Mouse (Mus musculus) heart, embryonic 16.5 days (tissue): ENCODE measurements around the gene Gpr6. TPM values are rescaled to one million over a fixed set of nuclear protein-coding genes. Genes with fewer than 3 reads are reported as not detected.

Source experiments
- ATAC-seq: fragments of 200-750 bp; cut with Nextera tagmentation; replicated peaks from 2 replicates; pipeline ENCODE4 v1.8.0; 2017; ENCODE audit warnings: moderate number of reproducible peaks; ENCODE audit not compliant: insufficient read depth, low FRiP score; ENCODE audit errors: extremely low read depth
- H3K27ac ChIP-seq: fragments of 300-500 bp; sonication (generic); 2 replicates; pipeline ENCODE4 v1.5.1; 2014; ENCODE audit warnings: mild to moderate bottlenecking, low read length, control low read depth, moderate library complexity
- H3K27me3 ChIP-seq: fragments of 300-500 bp; sonication (generic); 2 replicates; pipeline ENCODE4 v1.6.1; 2014; ENCODE audit warnings: low read length, mixed read lengths; ENCODE audit not compliant: control insufficient read depth, insufficient read depth
- H3K36me3 ChIP-seq: fragments of 300-500 bp; sonication (generic); 2 replicates; pipeline ENCODE4 v1.6.1; 2014; ENCODE audit not compliant: control insufficient read depth, insufficient read depth
- H3K4me1 ChIP-seq: fragments of 300-500 bp; sonication (generic); 2 replicates; pipeline ENCODE4 v1.6.1; 2014; ENCODE audit warnings: low read length, mixed read lengths; ENCODE audit not compliant: control insufficient read depth, insufficient read depth
- H3K4me2 ChIP-seq: fragments of 300-500 bp; sonication (generic); 2 replicates; pipeline ENCODE4 v1.6.1; 2014; ENCODE audit warnings: low read depth, mild to moderate bottlenecking, control low read depth, low read length
- H3K4me3 ChIP-seq: fragments of 300-500 bp; sonication (generic); 2 replicates; pipeline ENCODE4 v1.5.1; 2014; ENCODE audit warnings: mild to moderate bottlenecking, control low read depth, low read length
- H3K9ac ChIP-seq: fragments of 300-500 bp; sonication (generic); 2 replicates; pipeline ENCODE4 v1.6.1; 2014; ENCODE audit warnings: low read length, control low read depth
- H3K9me3 ChIP-seq: fragments of 300-500 bp; sonication (generic); replicated peaks from 2 replicates; pipeline ENCODE4 v1.6.1; 2016; ENCODE audit warnings: low read length; ENCODE audit not compliant: control insufficient read depth
- WGBS: fragments of 180-500 bp; shearing (Covaris S2); extraction: QIAGEN DNeasy Blood & Tissue Kit; methylation state at CpG from one replicate; pipeline ENCODE4 v1.1.7; 2014; 5-methylcytosine and 5-hydroxymethylcytosine counted together
- polyA plus RNA-seq: library from polyadenylated mRNA; unstranded; fragments of >200 nt; fragmentation: Nextera tagmentation; extraction: Ambion mirVana; gene quantifications from 2 replicates; pipeline ENCODE4 v1.2.1, GENCODE M21; 2015

Gene Gpr6
- not detected in 2 replicates for polyA plus RNA-seq

- no peak for ATAC-seq
- Histone ChIP-seq H3K27ac (no peak within 1 kb of the TSS), H3K9ac (no peak within 1 kb of the TSS), H3K4me2 (no peak within 1 kb of the TSS; the same call in 1 of the 2 replicates), H3K4me1 (no peaks in the 10 kb centered on the region), H3K36me3 (no peaks in the 10 kb centered on the region), H3K9me3 (no peaks in the 10 kb centered on the region), H3K27me3 (peaks cover 39% of the 10 kb centered on the region), H3K4me3 (peak within 1 kb of the TSS; percentile 16)
- WGBS: 2% methylated on average over 23 of the region's 23 CpGs
Measured at GRCm38 (mm10) chr10:41072116-41072515, at the start of gene Gpr6. Gene Gpr6 (minus strand): TSS chr10:41072285.

GRCm38 (mm10) chr10:41100060-41100459 is 28.0 kb upstream of the Gpr6 start:
- WGBS: 70% methylated on average over 2 of the region's 2 CpGs
- Histone ChIP-seq H3K4me2 (no peak overlapping the region), H3K27ac (no peak overlapping the region), H3K4me1 (no peaks in the 10 kb centered on the region), H3K9ac (no peak overlapping the region), H3K4me3 (no peak overlapping the region), H3K27me3 (no peaks in the 10 kb centered on the region), H3K9me3 (no peaks in the 10 kb centered on the region), H3K36me3 (no peaks in the 10 kb centered on the region)
- ATAC-seq: no peak

GRCm38 (mm10) chr10:41098137-41098536 is 26.1 kb upstream of the Gpr6 start:
- Histone ChIP-seq H3K4me2 (no peak overlapping the region), H3K27ac (no peak overlapping the region), H3K27me3 (no peaks in the 10 kb centered on the region), H3K9me3 (no peaks in the 10 kb centered on the region), H3K4me1 (no peaks in the 10 kb centered on the region), H3K36me3 (no peaks in the 10 kb centered on the region), H3K4me3 (no peak overlapping the region), H3K9ac (no peak overlapping the region)
- no peak for ATAC-seq
- WGBS: 68% methylated on average over 6 of the region's 6 CpGs

- H3K4me3 ChIP-seq: no peak overlapping the region
- 41% methylated on average over 7 of the region's 7 CpGs for WGBS
- H3K27me3 ChIP-seq: no peaks in the 10 kb centered on the region
- H3K4me1 ChIP-seq: no peaks in the 10 kb centered on the region
- H3K4me2 ChIP-seq: no peak overlapping the region
- H3K27ac ChIP-seq: no peak overlapping the region
- no peaks in the 10 kb centered on the region for H3K36me3 ChIP-seq
- H3K9ac ChIP-seq: no peak overlapping the region
- ATAC-seq: no peak
- no peaks in the 10 kb centered on the region for H3K9me3 ChIP-seq
Measured at GRCm38 (mm10) chr10:41088852-41089251, 16.8 kb upstream of the Gpr6 start.

GRCm38 (mm10) chr10:41071696-41072095 is 389 bp downstream of the Gpr6 start:
- Histone ChIP-seq H3K36me3 (no peaks in the 10 kb centered on the region), H3K4me1 (no peaks in the 10 kb centered on the region), H3K4me3 (no peak overlapping the region), H3K27ac (no peak overlapping the region), H3K27me3 (peaks cover 39% of the 10 kb centered on the region), H3K9ac (no peak overlapping the region), H3K9me3 (no peaks in the 10 kb centered on the region), H3K4me2 (no peak overlapping the region)
- 3% methylated on average over 11 of the region's 11 CpGs for WGBS
- no peak for ATAC-seq

GRCm38 (mm10) chr10:41070693-41071651 is 1.1 kb downstream of the Gpr6 start:
- Histone ChIP-seq H3K9ac (no peak overlapping the region), H3K9me3 (no peaks in the 10 kb centered on the region), H3K4me3 (peak overlapping the region; percentile 16), H3K4me2 (no peak overlapping the region; the same call in 1 of the 2 replicates), H3K27me3 (peaks cover 39% of the 10 kb centered on the region), H3K36me3 (no peaks in the 10 kb centered on the region), H3K27ac (no peak overlapping the region), H3K4me1 (no peaks in the 10 kb centered on the region)
- WGBS: 4% methylated on average over 68 of the region's 68 CpGs
- no peak for ATAC-seq

- no peak overlapping the region for H3K4me3 ChIP-seq
- H3K27me3 ChIP-seq: no peaks in the 10 kb centered on the region
- H3K27ac ChIP-seq: no peak overlapping the region
- WGBS: 64% methylated on average over 4 of the region's 4 CpGs
- no peaks in the 10 kb centered on the region for H3K4me1 ChIP-seq
- no peak overlapping the region for H3K9ac ChIP-seq
- ATAC-seq: no peak
- no peaks in the 10 kb centered on the region for H3K36me3 ChIP-seq
- no peaks in the 10 kb centered on the region for H3K9me3 ChIP-seq
- no peak overlapping the region for H3K4me2 ChIP-seq
Measured at GRCm38 (mm10) chr10:41060250-41060831, 11.7 kb downstream of the Gpr6 start.

GRCm38 (mm10) chr10:41055581-41055980 is 16.5 kb downstream of the Gpr6 start:
- Histone ChIP-seq H3K4me3 (no peak overlapping the region), H3K9me3 (no peaks in the 10 kb centered on the region), H3K27me3 (no peaks in the 10 kb centered on the region), H3K9ac (no peak overlapping the region), H3K4me1 (no peaks in the 10 kb centered on the region), H3K4me2 (no peak overlapping the region), H3K36me3 (no peaks in the 10 kb centered on the region), H3K27ac (no peak overlapping the region)
- ATAC-seq: no peak
- WGBS: 77% methylated on average over 9 of the region's 9 CpGs

- Histone ChIP-seq H3K4me3 (no peak overlapping the region), H3K4me2 (no peak overlapping the region), H3K9ac (no peak overlapping the region), H3K27me3 (no peaks in the 10 kb centered on the region), H3K9me3 (no peaks in the 10 kb centered on the region), H3K4me1 (no peaks in the 10 kb centered on the region), H3K36me3 (no peaks in the 10 kb centered on the region), H3K27ac (no peak overlapping the region)
- ATAC-seq: no peak
- WGBS: 57% methylated on average over 5 of the region's 5 CpGs
Measured at GRCm38 (mm10) chr10:41054005-41054404, 18.1 kb downstream of the Gpr6 start.
